Mouse (Mus musculus) neural tube, embryonic 15.5 days (tissue): ENCODE data around the gene Cyp2ab1. TPM values are rescaled to one million over a fixed set of nuclear protein-coding genes. Genes with fewer than 3 reads are reported as not detected.
"Not testable (repeated sequence)": the region's sequence is repeated elsewhere in the genome, so short reads cannot be mapped to it uniquely, and the experiment has no call there.

ENCODE experiments used
- ATAC-seq: fragments of 200-750 bp; cut with Nextera tagmentation; 2 replicates; pipeline ENCODE4 v1.8.0; 2017; ENCODE audit warnings: mild to moderate bottlenecking, moderate TSS enrichment, moderate library complexity; ENCODE audit not compliant: low FRiP score
- H3K27ac ChIP-seq: fragments of 300-500 bp; sonication (generic); replicated peaks from 2 replicates; pipeline ENCODE4 v1.5.1; 2015; ENCODE audit warnings: mild to moderate bottlenecking, inconsistent platforms
- H3K27me3 ChIP-seq: fragments of 300-500 bp; sonication (generic); replicated peaks from 2 replicates; pipeline ENCODE4 v1.6.1; 2015; ENCODE audit warnings: inconsistent platforms
- H3K36me3 ChIP-seq: fragments of 300-500 bp; sonication (generic); 2 replicates; pipeline ENCODE4 v1.6.1; 2015; ENCODE audit warnings: inconsistent platforms
- H3K4me1 ChIP-seq: fragments of 300-500 bp; sonication (generic); 2 replicates; pipeline ENCODE4 v1.6.1; 2015; ENCODE audit warnings: inconsistent platforms
- H3K4me2 ChIP-seq: fragments of 300-500 bp; sonication (generic); 2 replicates; pipeline ENCODE4 v1.6.1; 2015; ENCODE audit warnings: inconsistent platforms, mild to moderate bottlenecking, moderate library complexity
- H3K4me3 ChIP-seq: fragments of 300-500 bp; sonication (generic); replicated peaks from 2 replicates; pipeline ENCODE4 v1.5.1; 2015; ENCODE audit warnings: mild to moderate bottlenecking, inconsistent platforms
- H3K9ac ChIP-seq: fragments of 300-500 bp; sonication (generic); replicated peaks from 2 replicates; pipeline ENCODE4 v1.6.1; 2015; ENCODE audit warnings: mild to moderate bottlenecking, inconsistent platforms
- H3K9me3 ChIP-seq: fragments of 300-500 bp; sonication (generic); replicated peaks from 2 replicates; pipeline ENCODE4 v1.6.1; 2016; ENCODE audit warnings: inconsistent platforms
- WGBS: fragments of 180-500 bp; shearing (Covaris S2); methylation state at CpG from one replicate; pipeline ENCODE4 v1.1.7; 2015; ENCODE audit warnings: mixed read lengths; 5-methylcytosine and 5-hydroxymethylcytosine counted together
- polyA plus RNA-seq: library from polyadenylated mRNA; unstranded; fragments of >200 nt; fragmentation: Nextera tagmentation; extraction: Ambion mirVana; gene quantifications from 2 replicates; pipeline ENCODE4 v1.2.1, GENCODE M21; 2015

The Cyp2ab1 gene
- polyA plus RNA-seq, result not detected in 2 replicates

DNA sequence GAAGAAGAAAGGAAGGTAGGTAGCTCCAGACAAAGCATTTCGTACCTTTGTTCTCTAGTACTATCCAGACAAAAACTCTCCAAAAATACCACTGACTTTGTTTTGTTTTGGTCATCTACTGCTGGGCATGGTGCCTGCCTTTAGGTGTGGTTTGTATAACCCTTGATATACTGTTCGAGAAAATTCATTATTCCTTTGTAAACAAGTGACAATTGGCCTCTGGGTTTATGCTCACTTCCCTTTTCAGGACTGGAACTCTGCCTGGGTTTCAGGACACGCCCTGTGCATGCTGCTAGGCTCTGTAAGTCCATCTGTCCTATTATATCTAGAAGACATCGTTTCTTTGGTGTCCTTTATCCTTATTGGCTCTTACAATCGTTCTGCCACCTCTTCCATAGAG, at the start of gene Cyp2ab1:
TSS of gene Cyp2ab1 (minus strand) at position 119 of the 400 bp plus-strand sequence.
- Histone ChIP-seq H3K4me1 (no peaks in the 10 kb centered on the region), H3K4me2 (no peak within 1 kb of the TSS), H3K9me3 (no peaks in the 10 kb centered on the region), H3K4me3 (no peak within 1 kb of the TSS), H3K36me3 (peaks cover 13% of the 10 kb centered on the region), H3K27ac (no peak within 1 kb of the TSS), H3K27me3 (no peaks in the 10 kb centered on the region), H3K9ac (no peak within 1 kb of the TSS)
- no peak for ATAC-seq
- WGBS, result 73% methylated on average over 5 of the region's 5 CpGs

DNA sequence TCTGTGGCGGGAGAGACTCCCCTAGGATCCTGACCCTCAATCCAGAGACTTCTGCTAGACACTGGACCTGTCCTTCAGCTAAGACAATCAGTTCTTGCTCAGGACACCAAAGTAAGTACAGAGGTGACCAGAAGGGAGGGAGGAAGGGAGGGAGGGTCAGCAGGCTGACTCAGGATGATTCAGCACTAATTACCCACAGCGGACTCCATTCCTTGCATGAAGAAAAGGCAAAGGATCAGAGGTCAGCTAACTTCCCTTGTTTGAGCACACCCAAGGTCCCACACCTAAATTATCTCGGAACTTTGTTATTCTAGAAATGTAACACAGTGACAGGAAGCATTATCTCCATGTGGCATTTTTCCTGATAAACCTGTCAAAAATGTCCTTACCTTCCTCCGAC, 46.5 kb upstream of the Cyp2ab1 start:
- Histone ChIP-seq H3K4me3 (no peak overlapping the region), H3K27ac (no peak overlapping the region), H3K9ac (no peak overlapping the region), H3K9me3 (no peaks in the 10 kb centered on the region), H3K4me2 (no peak overlapping the region), H3K4me1 (no peaks in the 10 kb centered on the region), H3K27me3 (no peaks in the 10 kb centered on the region), H3K36me3 (peaks cover 89% of the 10 kb centered on the region)
- no peak for ATAC-seq
- 81% methylated on average over 4 of the region's 4 CpGs for WGBS

DNA sequence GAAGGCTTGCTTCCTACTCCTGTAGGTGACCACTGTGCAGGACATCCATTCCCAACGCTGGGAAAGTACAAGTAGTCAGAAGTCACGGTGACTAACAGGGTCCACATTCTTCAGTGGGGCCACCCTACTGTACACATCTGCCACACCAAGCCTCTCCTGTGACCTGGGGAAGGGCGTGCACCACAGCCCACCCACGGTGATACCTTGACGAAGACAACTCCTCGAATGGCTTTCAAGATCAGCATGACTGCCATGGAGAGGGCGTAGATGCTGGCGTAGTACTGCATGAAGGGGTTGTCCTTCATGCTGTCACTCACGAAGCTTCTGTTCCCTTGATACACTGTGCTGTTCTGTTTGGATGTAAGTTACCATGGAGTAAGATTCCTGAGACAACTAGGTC, 43.0 kb upstream of the Cyp2ab1 start:
- Histone ChIP-seq H3K36me3 (peaks cover 92% of the 10 kb centered on the region), H3K4me3 (no peak overlapping the region), H3K27ac (no peak overlapping the region), H3K9ac (no peak overlapping the region), H3K27me3 (no peaks in the 10 kb centered on the region), H3K4me1 (no peaks in the 10 kb centered on the region), H3K4me2 (no peak overlapping the region), H3K9me3 (no peaks in the 10 kb centered on the region)
- WGBS, result 97% methylated on average over 9 of the region's 9 CpGs
- no peak for ATAC-seq

GRCm38 (mm10) chr16:20362121-20362520, 36.9 kb upstream of the Cyp2ab1 start:
- WGBS, result 90% methylated on average over 11 of the region's 11 CpGs
- no peaks in the 10 kb centered on the region for H3K27me3 ChIP-seq
- ATAC-seq, result no peak
- H3K27ac ChIP-seq, result no peak overlapping the region
- no peak overlapping the region for H3K9ac ChIP-seq
- no peaks in the 10 kb centered on the region for H3K9me3 ChIP-seq
- no peak overlapping the region for H3K4me3 ChIP-seq
- no peak overlapping the region for H3K4me2 ChIP-seq
- H3K36me3 ChIP-seq, result peaks cover 97% of the 10 kb centered on the region
- no peaks in the 10 kb centered on the region for H3K4me1 ChIP-seq

DNA sequence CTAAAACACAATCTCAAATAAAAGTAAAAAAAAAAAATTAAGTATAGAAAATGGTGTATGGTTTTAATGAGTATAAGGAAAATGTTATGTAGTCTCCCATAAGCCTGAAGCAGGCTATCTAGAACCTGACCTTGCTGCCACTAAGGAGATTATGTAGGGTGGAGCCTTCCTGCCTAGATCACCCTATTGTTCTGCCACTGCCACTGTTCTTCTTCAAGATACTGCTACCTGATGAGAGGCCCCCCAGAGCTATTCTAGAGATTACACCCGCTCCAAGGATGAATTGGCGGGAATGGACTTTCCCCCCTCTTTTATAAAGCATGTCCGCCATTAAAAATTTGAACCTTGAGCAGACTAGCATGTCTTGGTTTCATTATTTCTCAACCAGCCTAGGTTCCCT, 36.3 kb upstream of the Cyp2ab1 start:
- not testable (repeated sequence) for H3K27me3 ChIP-seq, H3K9ac ChIP-seq, H3K4me1 ChIP-seq, ATAC-seq, H3K4me3 ChIP-seq, H3K27ac ChIP-seq, H3K4me2 ChIP-seq, H3K9me3 ChIP-seq
- 100% methylated on average over 3 of the region's 3 CpGs for WGBS
- H3K36me3 ChIP-seq, result peaks cover 96% of the 10 kb centered on the region

DNA sequence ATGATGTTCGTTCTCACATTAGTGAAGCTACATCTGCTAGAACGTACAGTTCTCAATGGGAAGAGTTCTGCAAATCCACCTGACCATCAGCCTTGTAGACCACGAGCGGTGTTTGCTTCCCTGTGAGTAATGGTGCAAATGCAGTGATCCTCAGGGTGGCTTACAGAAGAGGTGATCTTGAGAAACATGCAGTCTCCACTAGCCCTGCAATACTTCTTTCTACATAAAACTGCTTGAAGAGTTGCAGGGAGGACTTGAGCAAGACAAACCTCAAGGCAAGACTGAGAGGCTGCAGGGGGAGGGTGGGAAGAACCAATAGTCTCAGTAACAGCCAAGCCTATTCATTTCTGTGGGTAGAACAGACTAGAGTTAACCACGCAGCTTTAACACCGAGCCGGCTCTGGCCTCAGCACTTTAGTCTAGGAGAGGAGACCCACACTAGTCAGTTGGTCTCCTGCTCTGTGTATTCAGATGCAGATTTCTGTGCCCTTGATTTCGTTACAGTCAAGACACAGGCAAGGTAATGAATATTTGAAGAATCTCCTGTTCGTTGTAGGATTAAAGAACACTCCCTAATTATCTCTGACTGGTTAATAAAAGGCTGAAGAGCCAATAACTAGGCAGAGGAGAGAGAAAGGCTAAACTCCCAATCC, 34.6 kb upstream of the Cyp2ab1 start:
- WGBS, result 75% methylated on average over 9 of the region's 9 CpGs
- Histone ChIP-seq H3K36me3 (peaks cover 94% of the 10 kb centered on the region), H3K27ac (no peak overlapping the region), H3K4me3 (no peak overlapping the region), H3K9me3 (no peaks in the 10 kb centered on the region), H3K9ac (no peak overlapping the region), H3K4me1 (no peaks in the 10 kb centered on the region), H3K27me3 (no peaks in the 10 kb centered on the region), H3K4me2 (no peak overlapping the region)
- no peak for ATAC-seq

GRCm38 (mm10) chr16:20357837-20358236, 32.6 kb upstream of the Cyp2ab1 start:
- no peaks in the 10 kb centered on the region for H3K9me3 ChIP-seq
- no peak overlapping the region for H3K27ac ChIP-seq
- H3K4me1 ChIP-seq, result no peaks in the 10 kb centered on the region
- no peak overlapping the region for H3K9ac ChIP-seq
- no peaks in the 10 kb centered on the region for H3K27me3 ChIP-seq
- ATAC-seq, result no peak
- H3K36me3 ChIP-seq, result peaks cover 91% of the 10 kb centered on the region
- H3K4me2 ChIP-seq, result no peak overlapping the region
- H3K4me3 ChIP-seq, result no peak overlapping the region
- WGBS, result 92% methylated on average over 5 of the region's 5 CpGs

DNA sequence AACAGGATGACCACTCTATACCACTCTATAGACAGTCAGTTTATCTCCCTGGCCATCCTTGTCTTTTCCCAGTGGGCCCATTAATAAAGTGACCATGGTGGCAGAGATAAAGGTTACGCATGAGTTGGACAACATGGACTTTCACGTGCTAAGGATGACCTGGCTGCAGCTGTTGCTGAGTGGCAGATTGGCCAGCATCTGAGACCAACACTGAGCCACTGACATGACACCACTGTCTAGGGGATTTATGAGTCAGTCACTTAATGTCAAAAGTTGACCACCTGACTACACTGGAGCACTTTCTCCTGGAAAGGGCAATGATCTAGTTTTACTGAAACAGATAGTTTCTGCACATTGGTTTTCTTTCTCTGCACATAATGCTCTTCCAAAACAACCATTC, 29.6 kb upstream of the Cyp2ab1 start:
- no peak overlapping the region for H3K4me2 ChIP-seq
- no peaks in the 10 kb centered on the region for H3K4me1 ChIP-seq
- peaks cover 80% of the 10 kb centered on the region for H3K36me3 ChIP-seq
- H3K27me3 ChIP-seq, result no peaks in the 10 kb centered on the region
- no peaks in the 10 kb centered on the region for H3K9me3 ChIP-seq
- no peak overlapping the region for H3K9ac ChIP-seq
- no peak overlapping the region for H3K27ac ChIP-seq
- 95% methylated on average over 2 of the region's 2 CpGs for WGBS
- ATAC-seq, result no peak
- no peak overlapping the region for H3K4me3 ChIP-seq

- H3K4me2 ChIP-seq, result no peak overlapping the region
- no peaks in the 10 kb centered on the region for H3K27me3 ChIP-seq
- 94% methylated on average over 1 of the region's 1 CpGs for WGBS
- no peaks in the 10 kb centered on the region for H3K4me1 ChIP-seq
- H3K4me3 ChIP-seq, result no peak overlapping the region
- peaks cover 80% of the 10 kb centered on the region for H3K36me3 ChIP-seq
- H3K9ac ChIP-seq, result no peak overlapping the region
- ATAC-seq, result no peak
- no peaks in the 10 kb centered on the region for H3K9me3 ChIP-seq
- H3K27ac ChIP-seq, result no peak overlapping the region
These were observed 28.8 kb upstream of the Cyp2ab1 start for GRCm38 (mm10) chr16:20354011-20354410.

- Histone ChIP-seq H3K27ac (no peak overlapping the region), H3K4me3 (no peak overlapping the region), H3K9ac (no peak overlapping the region), H3K9me3 (no peaks in the 10 kb centered on the region), H3K4me1 (no peaks in the 10 kb centered on the region), H3K4me2 (no peak overlapping the region), H3K27me3 (no peaks in the 10 kb centered on the region), H3K36me3 (peaks cover 66% of the 10 kb centered on the region)
- ATAC-seq, result no peak
- WGBS, result 100% methylated on average over 1 of the region's 1 CpGs
These were observed 20.3 kb upstream of the Cyp2ab1 start for GRCm38 (mm10) chr16:20345464-20345863.

DNA sequence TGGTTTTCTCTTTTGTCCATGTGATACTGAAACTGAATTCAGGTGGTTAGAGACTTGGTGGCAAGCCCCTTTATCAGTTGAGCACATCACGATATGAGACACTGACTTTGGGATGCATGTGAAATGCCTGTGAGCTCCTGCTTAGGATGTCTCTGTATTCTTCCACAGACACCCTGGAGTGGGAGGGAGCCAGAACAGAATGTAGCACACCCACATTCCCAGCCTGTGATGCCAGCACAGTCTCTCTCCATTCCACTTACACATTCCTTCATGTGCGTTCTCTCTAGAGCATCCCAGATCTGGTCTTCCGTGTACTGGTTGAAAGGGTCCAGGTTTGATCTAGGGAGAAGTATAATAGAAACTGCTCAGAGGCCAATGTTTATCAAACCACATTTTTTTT, 13.4 kb upstream of the Cyp2ab1 start:
- H3K27ac ChIP-seq, result no peak overlapping the region
- peaks cover 71% of the 10 kb centered on the region for H3K36me3 ChIP-seq
- no peaks in the 10 kb centered on the region for H3K4me1 ChIP-seq
- no peaks in the 10 kb centered on the region for H3K9me3 ChIP-seq
- H3K9ac ChIP-seq, result no peak overlapping the region
- WGBS, result 100% methylated on average over 3 of the region's 3 CpGs
- H3K27me3 ChIP-seq, result no peaks in the 10 kb centered on the region
- no peak for ATAC-seq
- H3K4me2 ChIP-seq, result no peak overlapping the region
- no peak overlapping the region for H3K4me3 ChIP-seq

DNA sequence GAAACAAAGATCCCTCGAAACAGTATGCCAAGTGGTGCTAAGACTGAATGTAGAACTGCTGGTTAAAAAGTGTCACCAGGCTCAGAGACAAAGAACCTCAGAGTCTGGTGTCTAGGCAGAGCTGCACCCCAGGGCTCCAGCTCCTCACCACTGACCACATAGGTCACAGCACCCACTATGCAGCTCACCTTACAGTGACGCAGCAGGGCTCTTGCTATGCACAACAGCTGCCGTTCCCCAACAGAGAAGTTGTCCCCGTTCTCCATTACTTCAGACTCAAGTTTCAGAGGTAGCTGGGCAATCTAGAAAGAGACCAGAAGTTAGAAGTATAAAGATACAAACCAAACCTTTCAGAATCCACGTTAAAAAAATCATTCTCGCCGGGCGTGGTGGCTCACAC, 9.7 kb upstream of the Cyp2ab1 start:
- WGBS, result 97% methylated on average over 8 of the region's 8 CpGs
- H3K27ac ChIP-seq, result no peak overlapping the region
- H3K36me3 ChIP-seq, result peaks cover 72% of the 10 kb centered on the region
- no peaks in the 10 kb centered on the region for H3K27me3 ChIP-seq
- no peaks in the 10 kb centered on the region for H3K9me3 ChIP-seq
- H3K4me2 ChIP-seq, result no peak overlapping the region
- H3K4me1 ChIP-seq, result no peaks in the 10 kb centered on the region
- no peak overlapping the region for H3K4me3 ChIP-seq
- ATAC-seq, result no peak
- no peak overlapping the region for H3K9ac ChIP-seq
